Mouse (Mus musculus) limb, embryonic 14.5 days (tissue): ENCODE measurements around the gene Sgsm1. TPM values are rescaled to one million over a fixed set of nuclear protein-coding genes. Genes with fewer than 3 reads are reported as not detected.
A peak's percentile ranks its signal among the peaks of the same experiment; 100 is the strongest.

ENCODE experiments used
- ATAC-seq: fragments of 200-750 bp; cut with Nextera tagmentation; 2 replicates; pipeline ENCODE4 v1.8.0; 2017; ENCODE audit warnings: low read depth, moderate number of reproducible peaks, moderate TSS enrichment; ENCODE audit not compliant: low FRiP score
- DNase-seq: peaks from one replicate; pipeline ENCODE4 v3.0.0-alpha.2; 2015; ENCODE audit warnings: low spot score
- H3K27ac ChIP-seq: fragments of 300-500 bp; sonication (generic); replicated peaks from 2 replicates; pipeline ENCODE4 v1.5.1; 2014; ENCODE audit warnings: low read depth, mild to moderate bottlenecking, low read length, moderate library complexity, mixed read lengths
- H3K27me3 ChIP-seq: fragments of 300-500 bp; sonication (generic); 2 replicates; pipeline ENCODE4 v1.6.1; 2014; ENCODE audit warnings: low read length, mixed read lengths; ENCODE audit not compliant: control insufficient read depth, insufficient read depth
- H3K36me3 ChIP-seq: fragments of 300-500 bp; sonication (generic); 2 replicates; pipeline ENCODE4 v1.6.1; 2014; ENCODE audit warnings: mild to moderate bottlenecking, low read length, moderate library complexity, mixed read lengths; ENCODE audit not compliant: control insufficient read depth, insufficient read depth
- H3K4me1 ChIP-seq: fragments of 300-500 bp; sonication (generic); 2 replicates; pipeline ENCODE4 v1.6.1; 2014; ENCODE audit warnings: antibody characterized with exemption, low read length, mixed read lengths; ENCODE audit not compliant: control insufficient read depth, insufficient read depth
- H3K4me2 ChIP-seq: fragments of 300-500 bp; sonication (generic); replicated peaks from 2 replicates; pipeline ENCODE4 v1.6.1; 2014; ENCODE audit warnings: low read depth, mild to moderate bottlenecking, low read length, moderate library complexity; ENCODE audit not compliant: severe bottlenecking
- H3K4me3 ChIP-seq: fragments of 300-500 bp; sonication (generic); replicated peaks from 2 replicates; pipeline ENCODE4 v1.5.1; 2014; ENCODE audit warnings: low read length
- H3K9ac ChIP-seq: fragments of 300-500 bp; sonication (generic); 2 replicates; pipeline ENCODE4 v1.6.1; 2014; ENCODE audit warnings: mild to moderate bottlenecking, low read depth, low read length, moderate library complexity; ENCODE audit not compliant: severe bottlenecking
- H3K9me3 ChIP-seq: fragments of 300-500 bp; sonication (generic); 2 replicates; pipeline ENCODE4 v1.6.1; 2016; ENCODE audit warnings: low read length; ENCODE audit not compliant: control insufficient read depth
- POLR2A ChIP-seq: fragments of 200-500 bp; IDR thresholded peaks from 2 replicates; pipeline ENCODE4 v1.8.0; 2012; ENCODE audit warnings: inconsistent platforms, mild to moderate bottlenecking, moderate library complexity, borderline replicate concordance; ENCODE audit not compliant: insufficient read depth, insufficient read length; ENCODE audit errors: extremely low read depth
- whole genome bisulfite sequencing: fragments of 180-500 bp; shearing (Covaris S2); extraction: QIAGEN DNeasy Blood & Tissue Kit; methylation state at CpG from one replicate; pipeline ENCODE4 v1.1.7; 2014; 5-methylcytosine and 5-hydroxymethylcytosine counted together
- polyA plus RNA-seq, 2 experiments: library from polyadenylated mRNA; depleted of rRNA in 1 of 2; stranded (reverse) in 1 of 2; unstranded in 1 of 2; fragments of >200 nt; fragmentation: Nextera tagmentation in 1 of 2; extraction: Ambion mirVana in 1 of 2; gene quantifications; 2 replicates each; pipeline versions ENCODE4 v1.2.1 to v1.2.3; 2012 to 2014

Gene Sgsm1
- 2.7 and 3.3 TPM in 2 replicates for polyA plus RNA-seq (2012; rRNA removed)
- 0.94 and 1.2 TPM in 2 replicates for polyA plus RNA-seq (2014; fragmentation: Nextera tagmentation; extraction: Ambion mirVana)

- H3K4me3 ChIP-seq: peak within 1 kb of the TSS; percentile 52
- no peak for TF ChIP-seq POLR2A
- peak within 1 kb of the TSS; percentile 59 for H3K9ac ChIP-seq
- H3K4me2 ChIP-seq: peak within 1 kb of the TSS; percentile 87
- 3% methylated on average over 51 of the region's 53 CpGs for WGBS
- H3K9me3 ChIP-seq: no peaks in the 10 kb centered on the region
- peak; percentile 62 for DNase-seq
- ATAC-seq: peak; percentile 81
- peaks cover 8% of the 10 kb centered on the region for H3K4me1 ChIP-seq
- no peak within 1 kb of the TSS for H3K27ac ChIP-seq
- H3K27me3 ChIP-seq: peaks cover 20% of the 10 kb centered on the region; the same call in 1 of the 2 replicates
- H3K36me3 ChIP-seq: no peaks in the 10 kb centered on the region
These were observed at the start of gene Sgsm1 for GRCm38 (mm10) chr5:113310377-113311003. Gene Sgsm1 (minus strand): TSS chr5:113310786.

GRCm38 (mm10) chr5:113358833-113359232, 48.2 kb upstream of the Sgsm1 start:
- no peak for ATAC-seq
- WGBS: 2% methylated on average over 11 of the region's 11 CpGs
- TF ChIP-seq POLR2A: no peak

GRCm38 (mm10) chr5:113357656-113358055, 47.1 kb upstream of the Sgsm1 start:
- H3K27ac ChIP-seq: no peak overlapping the region
- DNase-seq: no peak
- TF ChIP-seq POLR2A: no peak
- no peak overlapping the region for H3K4me2 ChIP-seq
- no peaks in the 10 kb centered on the region for H3K9me3 ChIP-seq
- H3K4me3 ChIP-seq: no peak overlapping the region
- no peak for ATAC-seq
- WGBS: 42% methylated on average over 3 of the region's 3 CpGs
- 0 out of 2 replicates have a peak, but pooled peaks cover 2% of the 10 kb centered on the region for H3K27me3 ChIP-seq
- no peak overlapping the region for H3K9ac ChIP-seq
- H3K36me3 ChIP-seq: no peaks in the 10 kb centered on the region
- H3K4me1 ChIP-seq: peaks cover 4% of the 10 kb centered on the region; the same call in 1 of the 2 replicates

More at GRCm38 (mm10) chr5:113358833-113359232, 48.2 kb upstream of the Sgsm1 start:
- Histone ChIP-seq H3K36me3 (no peaks in the 10 kb centered on the region), H3K4me3 (no peak overlapping the region), H3K4me1 (peaks cover 4% of the 10 kb centered on the region; the same call in 1 of the 2 replicates), H3K27ac (no peak overlapping the region), H3K4me2 (no peak overlapping the region), H3K9ac (no peak overlapping the region), H3K9me3 (no peaks in the 10 kb centered on the region), H3K27me3 (no peaks in the 10 kb centered on the region)
- DNase-seq: no peak

GRCm38 (mm10) chr5:113357186-113357585, 46.6 kb upstream of the Sgsm1 start, which contains the start of gene Aym1:
Gene Aym1 (plus strand): TSS chr5:113357294.
- H3K9me3 ChIP-seq: no peaks in the 10 kb centered on the region
- TF ChIP-seq POLR2A: no peak
- no peak within 1 kb of the TSS for H3K9ac ChIP-seq
- peaks cover 4% of the 10 kb centered on the region; the same call in 1 of the 2 replicates for H3K4me1 ChIP-seq
- ATAC-seq (no peak), DNase-seq (no peak)
- no peaks in the 10 kb centered on the region for H3K36me3 ChIP-seq
- H3K27me3 ChIP-seq: 0 out of 2 replicates have a peak, but pooled peaks cover 4% of the 10 kb centered on the region
- H3K27ac ChIP-seq: no peak within 1 kb of the TSS
- H3K4me3 ChIP-seq: no peak within 1 kb of the TSS
- H3K4me2 ChIP-seq: no peak within 1 kb of the TSS
- WGBS: 43% methylated on average over 3 of the region's 6 CpGs

GRCm38 (mm10) chr5:113354311-113354710, 43.7 kb upstream of the Sgsm1 start:
- TF ChIP-seq POLR2A: no peak
- no peak for ATAC-seq
- WGBS: 51% methylated on average over 16 of the region's 16 CpGs
- DNase-seq: no peak
- H3K9me3 ChIP-seq: no peaks in the 10 kb centered on the region
- H3K36me3 ChIP-seq: no peaks in the 10 kb centered on the region
- H3K4me2 ChIP-seq: no peak overlapping the region; the same call in 1 of the 2 replicates
- H3K4me3 ChIP-seq: no peak overlapping the region
- H3K4me1 ChIP-seq: peaks cover 4% of the 10 kb centered on the region; the same call in 1 of the 2 replicates
- 0 out of 2 replicates have a peak, but pooled peaks cover 11% of the 10 kb centered on the region for H3K27me3 ChIP-seq
- H3K9ac ChIP-seq: no peak overlapping the region
- no peak overlapping the region for H3K27ac ChIP-seq
